Mouse (Mus musculus): ENCODE measurements around the gene Hivep3.

DNA sequence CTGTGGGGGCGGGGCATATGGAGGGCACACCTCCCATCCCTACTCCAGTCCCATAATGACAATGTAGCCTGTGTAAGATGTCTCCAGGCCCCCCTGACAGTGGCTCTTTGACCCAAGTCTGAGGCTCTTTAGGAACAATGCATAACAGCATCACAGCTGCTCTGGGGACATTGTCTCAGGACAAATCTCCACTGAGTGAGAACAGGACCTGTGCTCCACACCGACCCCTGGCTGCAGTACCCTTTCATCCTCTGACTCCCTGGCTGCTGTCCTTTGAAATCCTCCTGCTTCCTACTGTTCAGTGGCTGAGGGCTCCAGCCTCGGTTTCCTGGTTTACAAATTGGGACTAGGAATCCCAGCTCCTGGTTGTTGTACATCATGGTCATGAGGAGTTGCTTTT is 269.4 kb downstream of the Hivep3 start:
- TF ChIP-seq CTCF (IDR thresholded peaks at IDR 0.05; ENCODE audit: borderline replicate concordance, extremely low read depth, insufficient read depth, insufficient read length) (peak; percentile 27; the same call in 1 of the 2 replicates), POLR2A (IDR thresholded peaks at IDR 0.05; ENCODE audit: borderline replicate concordance, extremely low read depth, insufficient read depth, insufficient read length, poor library complexity, severe bottlenecking) (no peak)
